Mouse (Mus musculus): ENCODE measurements around the gene Rnf186.

Gene Rnf186

DNA sequence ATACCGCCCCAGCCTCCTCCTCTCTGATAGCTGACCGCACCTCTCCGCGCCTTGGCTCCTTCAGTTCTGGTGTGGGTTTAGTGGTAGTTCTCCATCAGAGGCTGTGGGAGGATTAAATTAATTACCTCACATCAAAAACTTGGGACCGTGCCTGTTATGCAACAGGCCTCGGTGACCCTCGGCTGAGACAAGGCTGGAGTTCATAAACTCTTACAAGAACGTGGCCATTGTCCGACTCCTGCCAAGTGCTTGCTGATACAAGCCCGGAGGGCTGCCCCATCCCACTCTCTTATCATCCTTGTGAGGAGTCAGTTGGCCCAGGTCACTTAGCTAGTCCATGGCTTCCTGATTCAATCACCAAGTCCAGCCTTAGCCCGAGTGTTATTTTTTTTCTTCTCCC, 46.4 kb downstream of the Rnf186 start:
- DNase-seq (ENCODE audit: low read depth, low spot score): no peak

GRCm38 (mm10) chr4:139014793-139015192, 47.9 kb downstream of the Rnf186 start:
- no peak for DNase-seq (ENCODE audit: low read depth, low spot score)
